Mouse (Mus musculus): ENCODE results near the gene Abr. TPM values are rescaled to one million over a fixed set of nuclear protein-coding genes. Genes with fewer than 3 reads are reported as not detected.

Abr gene
- polyA plus RNA-seq, 1 experiment = 30.6 TPM

DNA sequence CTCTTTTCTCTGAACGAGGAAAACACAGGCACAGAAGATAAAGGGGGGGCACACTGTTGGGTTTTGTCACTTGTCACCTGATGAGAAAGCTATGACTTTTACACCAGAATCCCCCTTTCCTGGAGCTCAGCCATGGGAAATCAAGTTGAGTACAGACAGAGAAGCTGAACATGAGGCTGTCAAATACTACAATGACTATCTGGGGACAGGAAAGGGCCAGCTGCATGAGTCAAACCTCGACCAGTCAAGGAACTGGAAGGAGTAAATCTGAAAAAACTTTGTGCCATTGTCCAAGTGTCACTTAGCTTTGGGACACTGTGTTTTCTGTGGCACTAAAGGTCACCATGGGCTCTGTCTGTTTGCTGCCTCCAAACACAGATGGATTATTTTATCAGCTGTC lies 22.9 kb downstream of the Abr start:
- Histone ChIP-seq H3K9ac (ENCODE audit: low read depth, poor library complexity, severe bottlenecking) (no peak overlapping the region), H3K4me3 (ENCODE audit: low read depth, low read length) (no peak overlapping the region), H3K4me1 (ENCODE audit: control insufficient read depth, insufficient read depth, low read length) (no peaks in the 10 kb centered on the region), H3K27me3 (ENCODE audit: control insufficient read depth, insufficient read depth, low read length, poor library complexity, severe bottlenecking) (no peaks in the 10 kb centered on the region), H3K9me3 (replicated peaks; ENCODE audit: control insufficient read depth, insufficient read depth, low read length, poor library complexity, severe bottlenecking) (no peaks in the 10 kb centered on the region), H3K27ac (ENCODE audit: insufficient read depth, low read length) (no peak overlapping the region), H3K36me3 (ENCODE audit: control insufficient read depth, insufficient read depth, low read length, poor library complexity, severe bottlenecking) (no peaks in the 10 kb centered on the region)
- no peak for TF ChIP-seq POLR2A (IDR thresholded peaks at IDR 0.05; ENCODE audit: insufficient read depth, low read length)
- TF ChIP-seq CTCF (IDR thresholded peaks at IDR 0.05; ENCODE audit: low read depth, low read length) = no peak
- TF ChIP-seq EP300 (IDR thresholded peaks at IDR 0.05; ENCODE audit: insufficient read depth, low read depth, low read length) = no peak

GRCm38 (mm10) chr11:76598757-76599156 lies 23.4 kb downstream of the Abr start:
- no peaks in the 10 kb centered on the region for H3K36me3 ChIP-seq (ENCODE audit: control insufficient read depth, insufficient read depth, low read length, poor library complexity, severe bottlenecking)

GRCm38 (mm10) chr11:76593620-76594326 lies 28.3 kb downstream of the Abr start:
- H3K27ac ChIP-seq (ENCODE audit: insufficient read depth, low read length) = no peak overlapping the region
- H3K4me3 ChIP-seq (ENCODE audit: low read depth, low read length) = no peak overlapping the region
- TF ChIP-seq EP300 (IDR thresholded peaks at IDR 0.05; ENCODE audit: insufficient read depth, low read depth, low read length) (no peak), CTCF (IDR thresholded peaks at IDR 0.05; ENCODE audit: low read depth, low read length) (no peak), POLR2A (IDR thresholded peaks at IDR 0.05; ENCODE audit: insufficient read depth, low read length) (no peak)
- no peaks in the 10 kb centered on the region for H3K36me3 ChIP-seq (ENCODE audit: control insufficient read depth, insufficient read depth, low read length, poor library complexity, severe bottlenecking)
- H3K27me3 ChIP-seq (ENCODE audit: control insufficient read depth, insufficient read depth, low read length, poor library complexity, severe bottlenecking) = no peaks in the 10 kb centered on the region
- no peaks in the 10 kb centered on the region for H3K9me3 ChIP-seq (replicated peaks; ENCODE audit: control insufficient read depth, insufficient read depth, low read length, poor library complexity, severe bottlenecking)
- H3K9ac ChIP-seq (ENCODE audit: low read depth, poor library complexity, severe bottlenecking) = no peak overlapping the region
- no peaks in the 10 kb centered on the region for H3K4me1 ChIP-seq (ENCODE audit: control insufficient read depth, insufficient read depth, low read length)

More at GRCm38 (mm10) chr11:76598757-76599156, 23.4 kb downstream of the Abr start:
- Histone ChIP-seq H3K27ac (ENCODE audit: insufficient read depth, low read length) (no peak overlapping the region), H3K4me3 (ENCODE audit: low read depth, low read length) (no peak overlapping the region), H3K9me3 (replicated peaks; ENCODE audit: control insufficient read depth, insufficient read depth, low read length, poor library complexity, severe bottlenecking) (no peaks in the 10 kb centered on the region), H3K9ac (ENCODE audit: low read depth, poor library complexity, severe bottlenecking) (no peak overlapping the region), H3K27me3 (ENCODE audit: control insufficient read depth, insufficient read depth, low read length, poor library complexity, severe bottlenecking) (no peaks in the 10 kb centered on the region), H3K4me1 (ENCODE audit: control insufficient read depth, insufficient read depth, low read length) (no peaks in the 10 kb centered on the region)
- TF ChIP-seq EP300 (IDR thresholded peaks at IDR 0.05; ENCODE audit: insufficient read depth, low read depth, low read length) = no peak
- no peak for TF ChIP-seq POLR2A (IDR thresholded peaks at IDR 0.05; ENCODE audit: insufficient read depth, low read length)
- no peak for TF ChIP-seq CTCF (IDR thresholded peaks at IDR 0.05; ENCODE audit: low read depth, low read length)

DNA sequence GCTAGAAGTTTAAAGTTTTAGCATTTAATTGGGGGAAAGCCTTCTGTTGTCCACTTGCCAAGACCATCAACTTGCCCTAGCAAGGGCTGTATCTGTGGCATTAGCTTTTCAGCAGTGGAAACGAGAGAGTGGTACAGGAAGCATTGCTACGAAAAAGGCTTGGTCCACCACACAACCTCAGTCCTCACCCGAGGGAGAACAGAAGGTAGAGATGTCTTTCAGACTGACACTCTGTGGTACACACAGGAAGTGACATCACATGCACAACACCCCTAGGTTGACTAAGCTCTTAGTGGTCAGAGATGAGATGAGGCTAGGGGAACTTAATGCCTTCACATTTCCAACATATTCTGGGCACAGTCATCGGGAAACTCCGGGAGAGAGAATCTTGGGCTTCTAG lies 32.4 kb downstream of the Abr start:
- H3K4me3 ChIP-seq (ENCODE audit: low read depth, low read length) = no peak overlapping the region
- no peak overlapping the region for H3K27ac ChIP-seq (ENCODE audit: insufficient read depth, low read length)
- no peak overlapping the region for H3K9ac ChIP-seq (ENCODE audit: low read depth, poor library complexity, severe bottlenecking)
- H3K9me3 ChIP-seq (replicated peaks; ENCODE audit: control insufficient read depth, insufficient read depth, low read length, poor library complexity, severe bottlenecking) = peaks cover 2% of the 10 kb centered on the region; the same call in 1 of the 2 replicates
- H3K4me1 ChIP-seq (ENCODE audit: control insufficient read depth, insufficient read depth, low read length) = no peaks in the 10 kb centered on the region
- H3K36me3 ChIP-seq (ENCODE audit: control insufficient read depth, insufficient read depth, low read length, poor library complexity, severe bottlenecking) = no peaks in the 10 kb centered on the region
- H3K27me3 ChIP-seq (ENCODE audit: control insufficient read depth, insufficient read depth, low read length, poor library complexity, severe bottlenecking) = no peaks in the 10 kb centered on the region
- no peak for TF ChIP-seq POLR2A (IDR thresholded peaks at IDR 0.05; ENCODE audit: insufficient read depth, low read length)
- TF ChIP-seq EP300 (IDR thresholded peaks at IDR 0.05; ENCODE audit: insufficient read depth, low read depth, low read length) = no peak
- no peak for TF ChIP-seq CTCF (IDR thresholded peaks at IDR 0.05; ENCODE audit: low read depth, low read length)

DNA sequence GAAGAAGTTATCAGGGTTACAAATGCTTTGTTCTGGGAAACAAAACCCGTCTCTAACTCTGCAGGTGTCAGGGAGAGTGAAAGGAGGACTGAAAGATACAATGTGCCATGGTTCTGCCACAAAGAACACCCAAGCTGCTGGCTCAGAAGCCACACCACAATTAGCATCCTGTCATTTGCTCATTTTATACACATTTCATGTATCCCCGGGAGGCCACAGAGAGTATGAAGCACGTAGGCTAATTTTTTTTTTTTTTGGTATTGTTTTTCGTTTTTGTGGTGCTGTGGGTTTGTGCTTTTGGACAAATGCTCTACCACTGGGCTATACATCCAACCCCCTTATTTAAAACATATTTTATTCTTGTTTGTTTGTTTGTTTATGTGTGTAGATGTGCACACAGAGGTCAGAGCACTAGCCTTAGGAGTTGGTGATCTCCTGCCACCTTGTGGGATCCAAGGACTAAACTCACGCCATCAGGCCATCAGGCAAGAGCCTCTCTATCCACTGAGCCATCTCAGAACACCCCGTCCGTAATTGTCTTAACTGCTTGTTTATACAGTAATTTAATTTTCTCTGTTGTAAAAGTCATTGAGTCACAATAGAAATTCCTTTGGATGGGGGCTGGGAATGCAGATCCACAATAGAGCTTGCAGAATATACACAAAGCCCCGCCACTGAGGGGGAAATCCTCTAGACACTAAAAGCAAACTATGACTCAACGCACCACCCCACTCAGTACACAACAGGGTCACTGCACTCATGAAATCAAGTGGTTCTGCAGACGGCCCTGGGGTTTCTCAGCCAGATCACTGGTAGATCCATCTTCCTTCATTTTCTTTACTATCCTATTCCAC lies 33.3 kb downstream of the Abr start:
- no peak for TF ChIP-seq EP300 (IDR thresholded peaks at IDR 0.05; ENCODE audit: insufficient read depth, low read depth, low read length)
- TF ChIP-seq CTCF (IDR thresholded peaks at IDR 0.05; ENCODE audit: low read depth, low read length) = no peak
- TF ChIP-seq POLR2A (IDR thresholded peaks at IDR 0.05; ENCODE audit: insufficient read depth, low read length) = no peak
- H3K4me1 ChIP-seq (ENCODE audit: control insufficient read depth, insufficient read depth, low read length) = no peaks in the 10 kb centered on the region
- peaks cover 5% of the 10 kb centered on the region; the same call in 1 of the 2 replicates for H3K9me3 ChIP-seq (replicated peaks; ENCODE audit: control insufficient read depth, insufficient read depth, low read length, poor library complexity, severe bottlenecking)
- no peak overlapping the region for H3K9ac ChIP-seq (ENCODE audit: low read depth, poor library complexity, severe bottlenecking)
- no peak overlapping the region for H3K27ac ChIP-seq (ENCODE audit: insufficient read depth, low read length)
- no peaks in the 10 kb centered on the region for H3K36me3 ChIP-seq (ENCODE audit: control insufficient read depth, insufficient read depth, low read length, poor library complexity, severe bottlenecking)
- no peaks in the 10 kb centered on the region for H3K27me3 ChIP-seq (ENCODE audit: control insufficient read depth, insufficient read depth, low read length, poor library complexity, severe bottlenecking)
- no peak overlapping the region for H3K4me3 ChIP-seq (ENCODE audit: low read depth, low read length)

GRCm38 (mm10) chr11:76588032-76588431 lies 34.1 kb downstream of the Abr start:
- no peak for TF ChIP-seq POLR2A (IDR thresholded peaks at IDR 0.05; ENCODE audit: insufficient read depth, low read length)
- no peak for TF ChIP-seq CTCF (IDR thresholded peaks at IDR 0.05; ENCODE audit: low read depth, low read length)
- TF ChIP-seq EP300 (IDR thresholded peaks at IDR 0.05; ENCODE audit: insufficient read depth, low read depth, low read length) = no peak
- H3K4me3 ChIP-seq (ENCODE audit: low read depth, low read length) = no peak overlapping the region
- H3K4me1 ChIP-seq (ENCODE audit: control insufficient read depth, insufficient read depth, low read length) = no peaks in the 10 kb centered on the region
- no peaks in the 10 kb centered on the region for H3K27me3 ChIP-seq (ENCODE audit: control insufficient read depth, insufficient read depth, low read length, poor library complexity, severe bottlenecking)
- peaks cover 5% of the 10 kb centered on the region; the same call in 1 of the 2 replicates for H3K9me3 ChIP-seq (replicated peaks; ENCODE audit: control insufficient read depth, insufficient read depth, low read length, poor library complexity, severe bottlenecking)
- H3K9ac ChIP-seq (ENCODE audit: low read depth, poor library complexity, severe bottlenecking) = no peak overlapping the region
- H3K27ac ChIP-seq (ENCODE audit: insufficient read depth, low read length) = no peak overlapping the region
- H3K36me3 ChIP-seq (ENCODE audit: control insufficient read depth, insufficient read depth, low read length, poor library complexity, severe bottlenecking) = no peaks in the 10 kb centered on the region
